Mouse (Mus musculus) liver, embryonic 14.5 days (tissue): ENCODE data around the gene Cyth1.

ENCODE experiments used
- CTCF ChIP-seq: IDR thresholded peaks from 2 replicates; pipeline ENCODE4 v1.5.1; 2016; ENCODE audit warnings: antibody characterized with exemption, low read depth, control low read depth
- EP300 ChIP-seq: IDR thresholded peaks from 2 replicates; pipeline ENCODE4 v1.6.1; 2016; ENCODE audit warnings: antibody characterized with exemption, low read depth

DNA sequence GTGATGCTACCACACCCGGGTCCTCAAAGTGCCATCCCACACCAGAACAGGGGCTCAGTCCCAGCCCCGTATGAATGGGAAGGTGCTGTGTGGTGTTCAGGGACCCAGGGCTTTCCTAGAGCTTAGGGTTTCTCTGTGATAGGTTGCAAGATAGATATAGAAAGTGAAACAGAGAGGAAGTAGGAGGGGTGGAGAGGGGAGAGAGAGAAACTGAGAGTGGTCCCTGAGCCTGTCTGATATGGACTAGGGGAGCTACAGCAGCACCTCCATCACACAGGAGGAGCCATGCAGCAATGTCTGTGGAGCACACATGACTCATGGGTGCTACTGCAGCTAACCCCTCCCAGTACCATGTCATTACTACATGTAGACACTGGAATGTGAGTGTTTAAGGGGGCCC is 118.6 kb downstream of the Cyth1 start:
- TF ChIP-seq CTCF: no peak
- no peak for TF ChIP-seq EP300
